Mouse (Mus musculus) liver, embryonic 16.5 days (tissue): Measurements from ENCODE around the gene Peli1. TPM values are rescaled to one million over a fixed set of nuclear protein-coding genes. Genes with fewer than 3 reads are reported as not detected.
"Not testable (repeated sequence)": the region's sequence is repeated elsewhere in the genome, so short reads cannot be mapped to it uniquely, and the experiment has no call there.

Experiments
- ATAC-seq: fragments of 200-750 bp; cut with Nextera tagmentation; 2 replicates; pipeline ENCODE4 v1.8.0; 2017; ENCODE audit warnings: low read depth, mild to moderate bottlenecking, moderate number of reproducible peaks, moderate library complexity
- H3K27ac ChIP-seq: fragments of 300-500 bp; sonication (generic); 2 replicates; pipeline ENCODE4 v1.5.1; 2014; ENCODE audit warnings: mild to moderate bottlenecking, low read length
- H3K27me3 ChIP-seq: fragments of 300-500 bp; sonication (generic); 2 replicates; pipeline ENCODE4 v1.6.1; 2014; ENCODE audit warnings: low read depth, low read length, mixed read lengths; ENCODE audit not compliant: control insufficient read depth, insufficient read depth
- H3K36me3 ChIP-seq: fragments of 300-500 bp; sonication (generic); 2 replicates; pipeline ENCODE4 v1.6.1; 2014; ENCODE audit warnings: mild to moderate bottlenecking; ENCODE audit not compliant: control insufficient read depth, insufficient read depth
- H3K4me1 ChIP-seq: fragments of 300-500 bp; sonication (generic); 2 replicates; pipeline ENCODE4 v1.6.1; 2014; ENCODE audit warnings: low read depth, low read length, mixed read lengths; ENCODE audit not compliant: control insufficient read depth
- H3K4me2 ChIP-seq: fragments of 300-500 bp; sonication (generic); 2 replicates; pipeline ENCODE4 v1.6.1; 2014; ENCODE audit warnings: low read depth, low read length, mixed read lengths
- H3K4me3 ChIP-seq: fragments of 300-500 bp; sonication (generic); 2 replicates; pipeline ENCODE4 v1.5.1; 2014; ENCODE audit warnings: low read depth, mild to moderate bottlenecking, low read length
- H3K9ac ChIP-seq: fragments of 300-500 bp; sonication (generic); 2 replicates; pipeline ENCODE4 v1.6.1; 2014; ENCODE audit warnings: low read depth, low read length
- H3K9me3 ChIP-seq: fragments of 300-500 bp; sonication (generic); replicated peaks from 2 replicates; pipeline ENCODE4 v1.6.1; 2016; ENCODE audit warnings: low read length; ENCODE audit not compliant: control insufficient read depth
- WGBS: fragments of 180-500 bp; shearing (Covaris S2); extraction: QIAGEN DNeasy Blood & Tissue Kit; methylation state at CpG from one replicate; pipeline ENCODE4 v1.1.7; 2014; ENCODE audit not compliant: insufficient replicate concordance; 5-methylcytosine and 5-hydroxymethylcytosine counted together
- polyA plus RNA-seq: library from polyadenylated mRNA; unstranded; fragments of >200 nt; fragmentation: Nextera tagmentation; extraction: Ambion mirVana; gene quantifications from 2 replicates; pipeline ENCODE4 v1.2.1, GENCODE M21; 2015

Peli1 gene
- polyA plus RNA-seq, 1 experiment from 2014 or later = 9.4 TPM

- 0 out of 2 replicates have a peak, but pooled peaks have one; percentile 16 for ATAC-seq
- H3K9ac ChIP-seq = no peak overlapping the region
Observed at GRCm38 (mm10) chr11:21180650-21181049, 89.6 kb downstream of the Peli1 start.

GRCm38 (mm10) chr11:21181616-21182015 lies 90.5 kb downstream of the Peli1 start:
- Histone ChIP-seq H3K4me2 (no peak overlapping the region), H3K9me3 (no peaks in the 10 kb centered on the region), H3K27ac (no peak overlapping the region), H3K9ac (no peak overlapping the region), H3K36me3 (no peaks in the 10 kb centered on the region), H3K27me3 (no peaks in the 10 kb centered on the region), H3K4me1 (no peaks in the 10 kb centered on the region; the same call in 1 of the 2 replicates), H3K4me3 (no peak overlapping the region)
- no peak for ATAC-seq
- WGBS = 66% methylated on average over 2 of the region's 2 CpGs

More at GRCm38 (mm10) chr11:21180650-21181049, 89.6 kb downstream of the Peli1 start:
- Histone ChIP-seq H3K4me2 (no peak overlapping the region), H3K4me1 (no peaks in the 10 kb centered on the region; the same call in 1 of the 2 replicates), H3K27ac (no peak overlapping the region), H3K9me3 (no peaks in the 10 kb centered on the region), H3K36me3 (no peaks in the 10 kb centered on the region), H3K27me3 (no peaks in the 10 kb centered on the region), H3K4me3 (no peak overlapping the region)
- 15% methylated on average over 1 of the region's 1 CpGs for WGBS

GRCm38 (mm10) chr11:21182709-21183108 lies 91.6 kb downstream of the Peli1 start:
- H3K27ac ChIP-seq = no peak overlapping the region
- no peak for ATAC-seq
- no peaks in the 10 kb centered on the region for H3K36me3 ChIP-seq
- no peaks in the 10 kb centered on the region; the same call in 1 of the 2 replicates for H3K4me1 ChIP-seq
- H3K9me3 ChIP-seq = no peaks in the 10 kb centered on the region
- no peak overlapping the region for H3K4me2 ChIP-seq
- WGBS = 17% methylated on average over 1 of the region's 1 CpGs
- H3K27me3 ChIP-seq = no peaks in the 10 kb centered on the region
- H3K9ac ChIP-seq = no peak overlapping the region
- H3K4me3 ChIP-seq = no peak overlapping the region

GRCm38 (mm10) chr11:21191821-21192220 lies 100.7 kb downstream of the Peli1 start:
- 57% methylated on average over 8 of the region's 8 CpGs for WGBS
- ATAC-seq, H3K36me3 ChIP-seq: not testable (repeated sequence)

GRCm38 (mm10) chr11:21194851-21195250 lies 103.8 kb downstream of the Peli1 start:
- WGBS = 77% methylated on average over 3 of the region's 3 CpGs
- Histone ChIP-seq H3K27me3 (no peaks in the 10 kb centered on the region), H3K9ac (no peak overlapping the region)

More at GRCm38 (mm10) chr11:21191821-21192220, 100.7 kb downstream of the Peli1 start:
- H3K4me1 ChIP-seq, H3K4me3 ChIP-seq, H3K4me2 ChIP-seq, H3K27me3 ChIP-seq, H3K27ac ChIP-seq, H3K9me3 ChIP-seq, H3K9ac ChIP-seq: not testable (repeated sequence)

More at GRCm38 (mm10) chr11:21194851-21195250, 103.8 kb downstream of the Peli1 start:
- Histone ChIP-seq H3K4me2 (no peak overlapping the region), H3K9me3 (no peaks in the 10 kb centered on the region), H3K4me1 (no peaks in the 10 kb centered on the region), H3K4me3 (no peak overlapping the region), H3K36me3 (no peaks in the 10 kb centered on the region), H3K27ac (no peak overlapping the region)
- ATAC-seq = no peak

Other genes with a start within 250 kb of the Peli1 start
- gene Vps54, start 148.0 kb downstream of the Peli1 start, polyA plus RNA-seq = 2.9 and 3.0 TPM in 2 replicates